Mouse (Mus musculus): Measurements from ENCODE around the gene Adck1. TPM values are rescaled to one million over a fixed set of nuclear protein-coding genes. Genes with fewer than 3 reads are reported as not detected.
A peak's percentile ranks its signal among the peaks of the same experiment; 100 is the strongest.
"Not testable (repeated sequence)": the region's sequence is repeated elsewhere in the genome, so short reads cannot be mapped to it uniquely, and the experiment has no call there.

The Adck1 gene
- polyA plus RNA-seq, 1 experiment from 2014 or later = 10.5 TPM

DNA sequence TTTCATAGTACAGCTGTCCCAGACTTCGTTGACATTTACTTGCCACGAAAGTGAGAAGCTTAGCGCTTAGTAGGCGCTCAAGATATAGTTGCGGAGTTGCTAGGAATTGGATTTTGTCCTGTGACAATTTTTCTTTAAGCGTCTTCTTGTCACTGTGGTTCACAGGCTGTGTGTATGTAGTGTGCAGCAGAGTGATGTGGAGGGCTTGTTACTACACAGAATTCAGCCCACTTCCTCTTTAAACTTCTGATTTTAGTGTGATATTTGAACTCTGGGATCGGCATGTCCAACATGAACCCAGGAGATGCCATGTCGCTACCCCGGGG, 729 bp downstream of the Adck1 start:
- Histone ChIP-seq H3K9me3 (ENCODE audit: control insufficient read depth, low read length) (no peaks in the 10 kb centered on the region), H3K9ac (ENCODE audit: low read length) (peak overlapping the region; percentile 74), H3K4me1 (replicated peaks; ENCODE audit: control insufficient read depth, insufficient read depth) (peaks cover 3% of the 10 kb centered on the region; the same call in 1 of the 2 replicates), H3K4me3 (ENCODE audit: low read depth, low read length) (peak overlapping the region; percentile 67), H3K36me3 (ENCODE audit: control insufficient read depth, insufficient read depth, low read length) (no peaks in the 10 kb centered on the region), H3K4me2 (replicated peaks; ENCODE audit: low read depth) (peak overlapping the region; percentile 91), H3K27me3 (ENCODE audit: control insufficient read depth, insufficient read depth, low read length) (no peaks in the 10 kb centered on the region), H3K27ac (replicated peaks) (no peak overlapping the region)
- no peak for TF ChIP-seq CTCF (IDR thresholded peaks at IDR 0.05; ENCODE audit: low read depth)
- no peak for ATAC-seq (ENCODE audit: low FRiP score, low TSS enrichment)
- WGBS = 39% methylated on average over 9 of the region's 9 CpGs
- DNase-seq (ENCODE audit: low spot score) = no peak

DNA sequence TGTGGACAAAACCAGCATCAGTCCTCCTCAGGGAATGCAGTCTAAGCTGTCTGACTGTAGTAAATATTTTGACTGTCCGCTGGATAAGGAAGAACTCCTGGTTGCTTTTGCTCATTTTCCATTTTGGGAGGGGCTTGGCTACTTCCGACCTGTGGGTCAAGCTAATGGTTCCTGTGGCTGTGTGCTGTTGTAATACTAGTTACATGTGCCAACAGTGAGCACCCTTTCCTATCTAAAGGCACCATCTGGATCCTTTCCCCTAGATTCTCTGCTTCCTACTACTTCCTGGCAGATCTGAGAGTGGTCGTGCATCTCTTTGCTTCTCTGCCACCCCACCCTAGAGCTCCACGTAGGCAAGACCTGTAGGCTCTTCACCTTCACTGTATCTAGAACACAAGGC, 7.3 kb downstream of the Adck1 start:
- DNase-seq (ENCODE audit: low spot score) = no peak
- no peaks in the 10 kb centered on the region for H3K36me3 ChIP-seq (ENCODE audit: control insufficient read depth, insufficient read depth, low read length)
- 73% methylated on average over 4 of the region's 4 CpGs for WGBS
- no peak overlapping the region for H3K9ac ChIP-seq (ENCODE audit: low read length)
- H3K27me3 ChIP-seq (ENCODE audit: control insufficient read depth, insufficient read depth, low read length) = no peaks in the 10 kb centered on the region
- no peaks in the 10 kb centered on the region for H3K4me1 ChIP-seq (replicated peaks; ENCODE audit: control insufficient read depth, insufficient read depth)
- no peak overlapping the region for H3K4me2 ChIP-seq (replicated peaks; ENCODE audit: low read depth)
- H3K4me3 ChIP-seq (ENCODE audit: low read depth, low read length) = no peak overlapping the region
- no peak for TF ChIP-seq CTCF (IDR thresholded peaks at IDR 0.05; ENCODE audit: low read depth)
- no peak for TF ChIP-seq EP300 (optimal IDR thresholded peaks at IDR 0.05)
- no peak overlapping the region for H3K27ac ChIP-seq (replicated peaks)
- ATAC-seq (ENCODE audit: low FRiP score, low TSS enrichment) = no peak
- no peaks in the 10 kb centered on the region for H3K9me3 ChIP-seq (ENCODE audit: control insufficient read depth, low read length)

DNA sequence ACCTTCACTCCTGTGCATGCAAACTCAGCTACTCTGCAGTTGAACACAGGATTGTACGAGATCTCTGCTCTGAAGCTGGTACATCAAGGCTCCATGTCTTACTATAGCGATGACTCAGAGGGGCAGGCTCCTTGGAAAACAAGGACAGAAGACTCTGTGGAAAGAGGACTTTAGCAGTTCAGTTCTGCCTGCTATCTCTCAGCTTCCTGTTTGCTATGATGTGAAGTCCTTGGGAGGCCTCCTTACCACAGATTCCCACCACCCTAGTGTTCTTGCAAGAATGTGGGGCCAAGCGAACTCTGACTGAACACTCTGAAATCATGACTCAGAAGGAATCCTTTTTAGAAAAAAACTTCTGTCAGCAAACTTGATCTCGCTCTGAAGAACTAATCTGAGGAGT, 8.3 kb downstream of the Adck1 start:
- no peaks in the 10 kb centered on the region for H3K36me3 ChIP-seq (ENCODE audit: control insufficient read depth, insufficient read depth, low read length)
- H3K4me3 ChIP-seq (ENCODE audit: low read depth, low read length) = no peak overlapping the region
- H3K4me2 ChIP-seq (replicated peaks; ENCODE audit: low read depth) = no peak overlapping the region
- no peak overlapping the region for H3K9ac ChIP-seq (ENCODE audit: low read length)
- TF ChIP-seq CTCF (IDR thresholded peaks at IDR 0.05; ENCODE audit: low read depth) (no peak), EP300 (optimal IDR thresholded peaks at IDR 0.05) (no peak)
- H3K9me3 ChIP-seq (ENCODE audit: control insufficient read depth, low read length) = no peaks in the 10 kb centered on the region
- DNase-seq (ENCODE audit: low spot score) (no peak), ATAC-seq (ENCODE audit: low FRiP score, low TSS enrichment) (no peak)
- H3K27ac ChIP-seq (replicated peaks) = no peak overlapping the region
- H3K27me3 ChIP-seq (ENCODE audit: control insufficient read depth, insufficient read depth, low read length) = no peaks in the 10 kb centered on the region
- H3K4me1 ChIP-seq (replicated peaks; ENCODE audit: control insufficient read depth, insufficient read depth) = no peaks in the 10 kb centered on the region
- WGBS = 68% methylated on average over 4 of the region's 4 CpGs

DNA sequence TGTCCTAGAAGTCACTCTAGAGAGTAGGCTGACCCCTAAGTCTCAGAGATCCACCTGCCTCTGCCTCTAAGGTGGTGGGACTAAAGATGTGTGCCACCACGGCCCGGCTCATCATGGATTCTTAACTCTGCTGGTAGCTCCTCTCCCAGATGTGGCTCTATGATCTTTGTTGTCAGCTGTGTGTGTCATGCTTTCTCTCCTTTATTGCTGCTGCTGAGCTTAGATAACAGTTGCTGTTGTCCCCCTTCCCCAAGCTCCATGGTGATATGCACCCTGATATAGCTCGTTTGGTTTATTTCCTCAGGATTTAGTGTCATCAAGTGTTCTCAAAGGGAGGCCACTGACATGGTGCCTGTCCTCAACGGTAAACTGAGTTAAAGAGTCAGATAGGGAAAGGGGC, 9.3 kb downstream of the Adck1 start:
- not testable (repeated sequence) for H3K4me2 ChIP-seq (replicated peaks; ENCODE audit: low read depth); DNase-seq (ENCODE audit: low spot score); H3K4me1 ChIP-seq (replicated peaks; ENCODE audit: control insufficient read depth, insufficient read depth); ATAC-seq (ENCODE audit: low FRiP score, low TSS enrichment); H3K4me3 ChIP-seq (ENCODE audit: low read depth, low read length); H3K9me3 ChIP-seq (ENCODE audit: control insufficient read depth, low read length); H3K9ac ChIP-seq (ENCODE audit: low read length); H3K27ac ChIP-seq (replicated peaks); H3K36me3 ChIP-seq (ENCODE audit: control insufficient read depth, insufficient read depth, low read length); H3K27me3 ChIP-seq (ENCODE audit: control insufficient read depth, insufficient read depth, low read length)
- WGBS = 84% methylated on average over 4 of the region's 4 CpGs

DNA sequence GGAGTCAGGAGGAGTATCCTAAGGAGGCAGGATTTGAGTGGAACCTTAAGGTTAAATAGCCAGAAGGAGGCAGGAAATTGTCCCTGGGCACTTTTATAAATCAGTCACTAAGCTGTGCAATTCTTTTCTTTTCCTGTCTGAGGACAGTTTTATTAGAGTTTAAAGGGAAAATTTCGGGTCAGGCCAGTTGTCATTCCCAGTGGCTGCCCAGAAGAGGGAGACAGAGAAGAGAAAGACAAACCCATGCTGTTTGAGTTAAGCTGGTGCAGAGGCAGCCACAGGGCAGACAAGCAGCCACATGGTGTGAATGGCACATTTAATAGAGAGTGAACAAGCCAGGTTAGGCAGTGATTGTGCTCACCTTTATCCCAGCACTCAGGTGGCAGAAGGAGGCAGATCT, 10.0 kb downstream of the Adck1 start:
- not testable (repeated sequence) for H3K4me2 ChIP-seq (replicated peaks; ENCODE audit: low read depth); H3K36me3 ChIP-seq (ENCODE audit: control insufficient read depth, insufficient read depth, low read length); H3K9ac ChIP-seq (ENCODE audit: low read length); H3K4me3 ChIP-seq (ENCODE audit: low read depth, low read length); H3K9me3 ChIP-seq (ENCODE audit: control insufficient read depth, low read length); ATAC-seq (ENCODE audit: low FRiP score, low TSS enrichment); DNase-seq (ENCODE audit: low spot score); H3K27me3 ChIP-seq (ENCODE audit: control insufficient read depth, insufficient read depth, low read length); H3K27ac ChIP-seq (replicated peaks); H3K4me1 ChIP-seq (replicated peaks; ENCODE audit: control insufficient read depth, insufficient read depth)
- WGBS = 8% methylated on average over 1 of the region's 1 CpGs
- peak; percentile 50 for TF ChIP-seq CTCF (IDR thresholded peaks at IDR 0.05; ENCODE audit: low read depth)

DNA sequence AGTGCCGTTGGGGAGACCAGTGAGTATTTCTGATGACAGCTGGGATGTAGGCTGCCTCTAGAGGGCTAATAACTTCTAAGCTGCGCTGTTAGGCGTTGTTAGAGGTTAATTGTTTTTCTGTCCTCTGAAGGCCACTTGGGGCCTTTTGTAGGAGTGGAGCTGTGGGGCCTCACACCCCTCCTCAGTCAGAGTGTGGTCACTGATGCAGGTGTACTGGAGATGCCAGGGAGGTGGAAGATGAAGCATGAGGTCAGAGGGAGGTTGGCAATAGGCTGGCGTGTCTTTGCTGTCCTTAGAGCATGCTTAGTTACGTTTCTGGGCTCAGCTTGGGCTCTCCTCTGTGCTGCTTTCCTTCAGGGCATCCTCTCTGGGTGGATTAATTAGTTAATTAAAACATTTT, 11.7 kb downstream of the Adck1 start:
- DNase-seq (ENCODE audit: low spot score) = no peak

More for the DNA sequence above, 11.7 kb downstream of the Adck1 start:
- no peak overlapping the region for H3K27ac ChIP-seq (replicated peaks)
- 81% methylated on average over 5 of the region's 5 CpGs for WGBS
- no peaks in the 10 kb centered on the region for H3K4me1 ChIP-seq (replicated peaks; ENCODE audit: control insufficient read depth, insufficient read depth)
- no peak overlapping the region for H3K4me2 ChIP-seq (replicated peaks; ENCODE audit: low read depth)
- no peak overlapping the region for H3K4me3 ChIP-seq (ENCODE audit: low read depth, low read length)
- no peaks in the 10 kb centered on the region for H3K9me3 ChIP-seq (ENCODE audit: control insufficient read depth, low read length)
- no peaks in the 10 kb centered on the region; the same call in 1 of the 2 replicates for H3K36me3 ChIP-seq (ENCODE audit: control insufficient read depth, insufficient read depth, low read length)
- TF ChIP-seq EP300 (optimal IDR thresholded peaks at IDR 0.05) (no peak), CTCF (IDR thresholded peaks at IDR 0.05; ENCODE audit: low read depth) (no peak)
- H3K27me3 ChIP-seq (ENCODE audit: control insufficient read depth, insufficient read depth, low read length) = no peaks in the 10 kb centered on the region
- no peak overlapping the region for H3K9ac ChIP-seq (ENCODE audit: low read length)
- no peak for ATAC-seq (ENCODE audit: low FRiP score, low TSS enrichment)

All from stomach, postnatal 0 days (tissue).